Mouse (Mus musculus) lung, postnatal 4 days (tissue): ENCODE measurements at regions not wholly inside any gene's neighbourhood (a gene's known extent, or its start where the extent isn't known, plus 50 kb on each side); places are given as distances from the start of the nearest gene placed in this dataset.

Experiments
- DNase-seq, 2 experiments: peaks; one replicate each; pipeline ENCODE4 v3.0.0; 2021

DNA sequence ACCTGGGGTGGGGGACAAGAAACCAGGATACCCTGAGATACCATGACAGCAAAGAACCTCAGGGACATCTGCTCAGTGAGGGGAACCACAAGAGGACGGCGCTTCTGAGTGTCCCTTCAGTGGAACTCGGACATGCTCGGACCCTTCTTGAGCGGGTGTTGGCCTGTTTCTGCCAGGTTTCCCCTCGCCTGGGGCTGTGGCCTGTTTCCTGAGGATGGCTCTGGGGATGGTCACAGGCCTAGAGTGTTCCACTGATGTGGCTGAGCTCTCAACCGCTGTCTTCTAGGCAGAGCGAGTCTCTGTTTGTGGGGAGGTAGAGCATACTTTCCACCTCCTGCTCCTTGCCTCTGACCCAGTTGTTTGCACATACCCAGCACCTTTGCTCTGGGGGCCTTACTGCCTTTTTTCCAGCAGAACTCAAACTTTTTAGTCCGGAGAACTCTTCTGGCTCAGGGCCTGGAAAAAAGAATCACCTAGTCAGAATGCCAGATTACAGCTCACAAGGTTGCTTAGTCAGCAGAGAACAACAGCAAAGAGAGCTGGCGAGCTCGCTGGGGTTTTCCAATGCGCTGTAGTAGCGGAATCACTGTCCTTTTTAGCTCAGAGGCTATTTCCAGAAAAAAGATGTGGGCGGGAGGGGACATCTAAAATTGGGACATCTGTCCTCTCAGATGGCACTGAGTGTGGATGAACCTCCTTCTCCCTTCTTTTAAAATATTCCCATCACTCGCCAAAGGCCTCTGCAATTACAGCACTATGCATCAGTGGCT, 65.3 kb downstream of the Med10 start:
- DNase-seq, result no peak

DNA sequence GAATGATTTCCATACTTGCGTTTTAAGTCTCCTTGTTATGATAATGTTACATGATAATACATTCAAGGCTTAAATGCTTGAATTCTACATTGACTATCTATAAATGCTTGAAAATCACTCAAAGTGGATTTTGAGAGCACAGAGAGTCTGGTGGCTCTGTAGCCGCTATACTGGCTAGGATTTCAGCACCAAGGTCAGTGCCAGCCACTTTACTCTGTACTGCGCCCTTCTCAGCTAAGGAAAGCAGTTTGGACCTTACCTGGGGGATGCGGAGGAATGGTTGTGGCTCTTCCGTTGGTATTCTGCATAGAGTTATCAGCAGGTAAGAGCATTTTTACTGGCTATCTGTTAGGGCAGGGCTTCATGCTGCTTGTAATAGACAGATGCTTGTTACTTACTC, 94.3 kb downstream of the Med10 start:
- DNase-seq, result no peak

- no peak for DNase-seq
Measured at GRCm38 (mm10) chr13:69901139-69901538, 98.9 kb downstream of the Med10 start.

- no peak for DNase-seq
Measured at GRCm38 (mm10) chr13:69906802-69907537, 104.8 kb downstream of the Med10 start.

DNA sequence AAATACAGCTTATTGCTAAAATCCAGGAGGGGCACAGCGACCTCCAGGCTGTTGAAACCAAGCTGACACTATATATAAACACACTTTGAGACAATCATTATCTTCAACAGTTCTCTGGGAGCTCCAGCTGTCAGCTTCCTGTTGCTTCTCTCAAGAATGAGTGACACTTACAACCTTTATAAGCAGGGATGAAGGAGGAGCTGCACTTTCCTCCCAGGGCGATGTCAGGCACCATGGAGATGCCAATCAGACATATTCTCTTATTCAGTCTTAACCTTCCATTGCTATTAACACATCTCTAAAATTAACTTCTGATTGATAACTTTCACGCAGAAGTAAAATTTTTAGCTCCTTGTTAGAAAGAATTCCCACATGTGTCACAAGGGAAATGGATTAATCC, 113.6 kb downstream of the Med10 start:
- no peak for DNase-seq

GRCm38 (mm10) chr13:69932695-69933550, 130.7 kb downstream of the Med10 start:
- DNase-seq, result no peak

GRCm38 (mm10) chr13:69933551-69933845, 131.3 kb downstream of the Med10 start:
- DNase-seq, result no peak

DNA sequence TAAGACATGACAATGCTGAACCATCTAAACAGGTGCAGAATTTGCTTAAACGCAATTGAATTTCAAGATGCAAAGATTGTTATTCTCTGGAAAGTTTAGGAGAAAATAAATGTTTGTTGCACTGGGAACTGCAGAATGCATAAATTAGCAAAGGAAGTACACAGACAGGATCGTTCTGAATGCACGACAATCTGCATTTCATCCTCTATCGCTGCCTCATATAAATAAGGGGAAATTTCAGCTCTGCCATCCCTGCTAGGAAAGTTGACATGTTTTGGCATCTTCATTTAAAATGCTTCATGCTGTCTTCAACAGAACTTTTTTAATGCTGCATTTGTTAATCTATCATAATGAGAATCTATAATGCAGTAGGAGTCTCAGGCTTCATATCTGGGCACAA, 137.6 kb downstream of the Med10 start:
- DNase-seq, result no peak

- DNase-seq, result no peak
Measured at GRCm38 (mm10) chr13:69944651-69945050, 142.5 kb downstream of the Med10 start.

DNA sequence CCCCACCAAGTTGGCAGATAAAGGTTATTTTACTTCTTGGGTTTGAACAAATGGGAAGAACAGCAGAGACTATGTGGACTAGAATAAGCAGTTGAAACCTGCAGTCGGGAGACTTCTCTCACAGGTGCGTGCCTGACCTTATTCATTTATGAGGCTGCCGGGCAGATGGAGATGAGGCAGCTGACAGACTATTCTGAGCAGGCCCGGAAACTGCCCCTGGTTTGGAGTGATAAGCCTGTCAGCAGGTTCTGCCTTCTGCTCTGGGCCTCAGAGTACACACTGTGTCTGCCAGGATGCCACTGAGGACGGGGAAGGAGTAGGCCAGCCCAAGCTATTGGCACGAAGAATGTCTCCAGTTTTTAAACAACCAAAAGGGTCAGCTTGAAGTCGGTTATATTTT, 144.4 kb downstream of the Med10 start:
- DNase-seq, result no peak

- DNase-seq, result no peak
Measured at GRCm38 (mm10) chr13:69952061-69952460, 149.9 kb downstream of the Med10 start.

GRCm38 (mm10) chr13:69954171-69954570, 152.0 kb downstream of the Med10 start:
- no peak for DNase-seq

- DNase-seq, result no peak
Measured at GRCm38 (mm10) chr13:69955503-69955902, 153.3 kb downstream of the Med10 start.

DNA sequence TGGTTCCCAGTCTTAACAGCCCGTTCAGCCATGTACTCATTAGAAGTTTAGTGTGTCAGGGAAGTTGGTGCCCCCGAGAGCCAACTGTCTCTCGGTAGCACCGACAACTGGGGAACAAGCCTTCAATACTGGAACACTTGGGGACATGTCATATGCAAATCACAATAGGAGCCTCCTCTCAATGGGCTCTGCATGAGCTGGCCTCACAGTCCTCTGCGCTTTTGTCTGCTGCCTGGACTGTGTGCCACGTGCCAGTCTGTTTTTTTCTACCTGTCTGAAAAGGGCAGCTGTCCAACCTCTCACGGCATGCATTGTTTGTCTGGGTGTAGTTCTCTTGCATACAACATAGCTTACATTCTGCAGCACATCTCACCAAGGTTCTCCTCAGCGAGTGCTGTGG, 161.7 kb downstream of the Med10 start:
- DNase-seq, result no peak

- DNase-seq, result no peak
Measured at GRCm38 (mm10) chr13:69971281-69972057, 169.3 kb downstream of the Med10 start.

GRCm38 (mm10) chr13:69974835-69975234, 172.6 kb downstream of the Med10 start:
- no peak for DNase-seq

GRCm38 (mm10) chr13:69984159-69984558, 182.0 kb downstream of the Med10 start:
- DNase-seq, result no peak

GRCm38 (mm10) chr13:69987181-69987580, 185.0 kb downstream of the Med10 start:
- DNase-seq, result peak; percentile 20 to 44

DNA sequence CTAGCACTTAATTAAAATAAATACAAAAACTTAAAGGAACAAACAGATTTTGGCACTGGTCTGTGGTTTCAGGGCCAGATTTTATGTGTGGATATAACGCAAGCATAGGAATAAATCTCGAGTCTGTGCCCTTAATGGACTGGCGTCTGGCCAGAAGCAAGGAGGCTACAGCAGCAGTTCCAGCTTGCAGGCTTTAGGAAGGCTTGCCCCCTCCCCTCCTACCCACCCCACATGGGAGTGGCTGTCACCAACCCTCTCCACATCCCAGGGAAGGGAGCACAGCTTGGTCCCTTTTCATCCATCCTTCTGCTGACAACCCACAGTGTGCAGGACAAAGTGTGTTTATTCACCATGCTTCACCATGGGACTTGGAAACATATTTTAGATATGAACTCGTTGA, 186.1 kb downstream of the Med10 start:
- peak; percentile 9 to 38 for DNase-seq

GRCm38 (mm10) chr13:69991253-69991891, 189.2 kb downstream of the Med10 start:
- DNase-seq, result peak in 1 of 2 experiments; percentile 35

DNA sequence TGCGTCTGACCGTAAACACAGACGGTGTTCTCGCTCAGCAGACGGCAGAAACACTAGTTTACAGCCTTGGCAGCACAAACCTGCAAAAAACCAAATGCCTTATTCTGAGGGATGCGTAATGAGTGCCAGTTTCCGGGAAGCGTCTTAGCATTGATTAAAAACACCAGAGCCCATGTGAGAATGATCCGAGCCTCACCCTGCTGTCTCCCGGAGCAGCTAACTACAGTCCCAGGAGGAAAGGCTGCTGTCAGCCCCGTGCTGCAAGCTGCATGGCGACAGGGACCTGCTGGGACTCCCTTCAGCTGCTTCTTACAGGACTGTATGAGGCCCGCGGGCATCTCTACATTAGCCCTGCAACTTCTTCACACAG, 189.7 kb downstream of the Med10 start:
- no peak for DNase-seq

GRCm38 (mm10) chr13:70003591-70003990, 201.4 kb downstream of the Med10 start:
- peak in 1 of 2 experiments; percentile 28 for DNase-seq
